Mouse (Mus musculus): ENCODE results near the gene Ubqln4.
A peak's percentile ranks its signal among the peaks of the same experiment; 100 is the strongest.
"Not testable (repeated sequence)": the region's sequence is repeated elsewhere in the genome, so short reads cannot be mapped to it uniquely, and the experiment has no call there.

Ubqln4 gene

GRCm38 (mm10) chr3:88568615-88569014 lies 15.1 kb downstream of the Ubqln4 start:
- DNase-seq = no peak

DNA sequence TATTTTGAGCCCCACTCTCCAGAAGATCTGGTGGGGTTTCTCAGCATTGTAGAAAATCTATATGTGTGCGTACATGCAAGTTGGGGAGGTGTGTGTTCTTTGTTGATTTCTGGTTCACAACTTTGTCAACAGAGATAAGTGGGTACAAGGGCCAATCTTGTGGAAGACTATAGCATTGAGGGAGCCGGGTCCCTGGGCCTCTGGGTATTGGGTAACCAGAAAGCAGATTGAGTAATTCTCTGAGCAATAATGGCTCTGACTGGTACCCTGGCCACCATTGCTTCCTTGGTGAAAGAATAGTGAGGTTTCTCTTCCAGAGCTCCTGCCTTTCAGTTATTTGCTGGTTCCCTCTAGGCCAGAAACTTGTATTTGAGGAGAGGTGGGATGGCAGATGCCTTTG lies 15.5 kb downstream of the Ubqln4 start:
- no peak for DNase-seq

- DNase-seq = peak; percentile 27
Measured at GRCm38 (mm10) chr3:88569694-88570093, 16.1 kb downstream of the Ubqln4 start.

- DNase-seq = no peak
Measured at GRCm38 (mm10) chr3:88570341-88570740, 16.8 kb downstream of the Ubqln4 start.

GRCm38 (mm10) chr3:88571856-88572255 lies 18.3 kb downstream of the Ubqln4 start:
- no peak for DNase-seq

DNA sequence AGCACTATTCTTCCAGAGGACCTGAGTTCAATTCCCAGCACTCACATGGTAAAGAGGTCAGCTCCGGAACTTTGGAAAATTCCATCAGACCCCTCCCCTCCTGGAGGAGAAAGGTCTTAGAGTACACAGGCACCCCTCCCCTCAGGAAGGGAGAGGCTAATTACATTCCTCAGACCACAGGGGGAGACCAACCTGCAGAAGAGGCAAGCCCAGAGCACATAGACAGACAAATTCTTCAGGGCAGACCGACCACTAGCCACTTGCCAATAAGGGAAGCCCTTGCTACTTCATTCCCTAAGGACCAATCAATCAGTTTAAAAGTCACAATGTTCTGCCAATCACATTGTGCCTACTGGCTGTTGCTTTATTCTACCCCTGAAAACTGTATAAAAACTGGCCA lies 19.3 kb downstream of the Ubqln4 start:
- DNase-seq = no peak

DNA sequence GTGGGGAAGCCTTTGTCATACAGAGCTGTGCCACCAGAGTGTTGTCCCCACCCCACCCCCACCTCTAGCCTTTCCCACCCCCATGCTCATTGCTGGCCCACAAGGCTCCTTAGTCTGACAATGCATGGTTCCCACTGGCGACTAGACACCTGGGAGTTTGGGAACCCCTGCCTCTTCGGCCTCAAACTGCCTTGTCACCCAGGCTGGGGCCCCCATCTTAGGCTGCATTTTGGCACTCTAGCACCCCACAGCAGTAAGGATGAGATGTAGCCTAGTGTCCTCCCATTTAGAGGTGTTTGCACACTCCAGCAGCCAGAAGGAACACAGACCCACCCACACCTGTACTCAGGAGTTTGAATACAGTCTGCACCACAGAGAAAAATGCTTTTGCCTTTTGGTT lies 20.3 kb downstream of the Ubqln4 start:
- no peak for DNase-seq

GRCm38 (mm10) chr3:88575540-88575939 lies 22.0 kb downstream of the Ubqln4 start, which contains the start of gene Ssr2:
Gene Ssr2 (plus strand): TSS chr3:88575876.
- DNase-seq = no peak

GRCm38 (mm10) chr3:88577846-88578245 lies 24.3 kb downstream of the Ubqln4 start:
- DNase-seq = not testable (repeated sequence)

GRCm38 (mm10) chr3:88578498-88579424 lies 25.2 kb downstream of the Ubqln4 start:
- DNase-seq = no peak

GRCm38 (mm10) chr3:88579454-88580117 lies 26.0 kb downstream of the Ubqln4 start:
- DNase-seq = peak; percentile 90

- peak; percentile 54 for DNase-seq
Measured at GRCm38 (mm10) chr3:88585769-88586168, 32.2 kb downstream of the Ubqln4 start.

GRCm38 (mm10) chr3:88586640-88587039 lies 33.1 kb downstream of the Ubqln4 start:
- no peak for DNase-seq

GRCm38 (mm10) chr3:88590246-88590645 lies 36.7 kb downstream of the Ubqln4 start:
- DNase-seq = no peak

GRCm38 (mm10) chr3:88591044-88591443 lies 37.5 kb downstream of the Ubqln4 start:
- DNase-seq = peak; percentile 75

DNA sequence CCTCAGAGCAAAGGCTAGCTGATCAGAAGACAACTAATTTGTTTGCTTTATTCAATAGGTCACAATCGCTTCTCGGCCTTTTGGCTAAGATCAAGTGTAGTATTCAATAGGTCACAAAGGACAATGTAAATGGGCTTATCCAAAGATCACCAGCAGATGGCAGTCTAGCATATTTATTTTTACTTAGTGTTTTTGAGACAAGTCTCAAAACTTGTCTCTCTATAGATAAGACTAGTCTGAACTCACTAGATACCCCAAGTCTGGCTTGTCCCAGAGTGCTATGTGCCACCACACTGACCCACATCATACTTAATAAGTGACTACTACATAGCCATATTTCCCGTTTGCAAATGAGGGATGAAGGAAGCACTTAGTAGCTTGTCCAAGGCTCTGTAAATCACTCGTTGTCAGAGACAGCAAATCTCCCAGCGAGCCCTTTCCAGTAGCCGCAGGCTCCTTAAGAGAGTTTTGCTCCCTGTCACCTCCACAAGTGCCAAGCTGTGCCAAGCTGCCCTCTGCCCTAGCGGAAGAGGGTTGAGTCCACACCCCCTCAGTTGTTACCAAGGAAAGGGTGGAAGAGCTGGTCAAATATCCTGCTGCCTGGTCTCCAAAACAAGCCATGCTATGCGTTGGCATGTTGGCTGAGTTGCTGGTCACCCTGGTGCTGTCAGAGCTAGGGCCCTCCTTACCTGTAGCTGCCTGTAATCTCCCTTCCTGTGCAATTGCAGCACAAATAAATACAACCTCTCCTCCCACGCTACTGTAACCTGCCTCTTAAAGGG lies 38.6 kb downstream of the Ubqln4 start:
- peak; percentile 91 for DNase-seq

- peak; percentile 68 for DNase-seq
Measured at GRCm38 (mm10) chr3:88592942-88593576, 39.5 kb downstream of the Ubqln4 start.

DNA sequence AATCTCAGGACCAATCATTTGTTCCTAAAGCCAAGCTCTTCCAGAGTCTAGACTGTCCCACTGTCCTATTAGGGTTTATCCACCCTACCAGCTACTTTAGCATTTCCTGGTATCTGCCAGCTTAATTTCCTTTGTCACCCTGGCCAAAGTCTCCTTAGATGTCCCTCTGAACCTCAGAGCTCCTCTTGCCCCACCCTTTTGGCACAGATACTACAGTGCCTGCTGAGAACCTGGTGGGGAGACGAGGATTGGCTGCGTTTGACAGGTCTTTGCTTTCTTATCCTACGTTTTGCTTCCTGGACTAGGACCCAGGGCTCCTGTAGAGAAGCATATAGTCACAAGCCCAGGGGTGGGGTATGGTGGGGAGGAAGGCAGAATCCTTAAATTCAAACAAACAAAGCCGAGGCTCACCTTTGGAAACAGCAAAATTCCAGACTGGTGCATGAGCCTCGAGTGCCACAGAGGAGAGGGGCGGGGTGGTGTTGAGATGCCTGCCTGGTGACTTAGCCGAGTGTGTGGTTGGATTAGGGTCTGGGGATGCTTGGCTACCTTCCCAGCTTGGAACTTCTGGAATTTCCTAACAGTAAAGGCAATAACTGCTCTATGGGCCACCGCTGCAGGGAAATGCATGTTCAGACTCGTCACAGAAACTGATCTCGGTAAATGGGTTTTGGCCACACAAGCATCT lies 40.5 kb downstream of the Ubqln4 start:
- DNase-seq = peak; percentile 82

GRCm38 (mm10) chr3:88596547-88596946 lies 43.0 kb downstream of the Ubqln4 start:
- not testable (repeated sequence) for DNase-seq

GRCm38 (mm10) chr3:88602466-88602865 lies 48.9 kb downstream of the Ubqln4 start:
- no peak for DNase-seq

DNA sequence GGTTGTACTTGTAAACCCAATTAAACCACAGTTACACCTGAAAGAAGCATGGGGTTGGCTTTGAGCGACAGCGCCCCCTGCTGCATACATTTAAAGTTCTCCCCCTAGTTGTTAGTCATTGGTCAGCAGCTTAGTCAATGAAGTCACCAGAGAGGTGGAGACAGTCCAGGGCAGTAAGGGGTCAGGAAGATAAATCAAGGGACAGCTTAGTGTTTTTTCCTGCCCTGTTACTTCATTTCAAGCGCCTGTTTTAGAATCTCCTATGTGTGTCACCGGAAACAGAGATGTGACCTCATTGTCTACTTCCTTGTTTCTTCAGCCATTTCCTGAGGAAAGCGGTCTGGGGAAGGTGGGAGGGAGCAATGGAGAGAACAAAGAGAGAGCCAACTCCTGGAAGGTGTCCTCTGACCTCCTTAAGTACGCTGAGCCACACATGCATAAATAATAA lies 50.2 kb downstream of the Ubqln4 start:
- DNase-seq = peak; percentile 93

- DNase-seq = no peak
Measured at GRCm38 (mm10) chr3:88604863-88605262, 51.3 kb downstream of the Ubqln4 start.
